Mouse (Mus musculus) stomach, postnatal 0 days (tissue): Measurements from ENCODE around the gene Rabep1. TPM values are rescaled to one million over a fixed set of nuclear protein-coding genes. Genes with fewer than 3 reads are reported as not detected.
A peak's percentile ranks its signal among the peaks of the same experiment; 100 is the strongest.
"Not testable (repeated sequence)": the region's sequence is repeated elsewhere in the genome, so short reads cannot be mapped to it uniquely, and the experiment has no call there.

Experiments used
- ATAC-seq: fragments of 200-750 bp; cut with Nextera tagmentation; 2 replicates; pipeline ENCODE4 v1.8.0; 2017; ENCODE audit not compliant: low FRiP score, low TSS enrichment
- DNase-seq: peaks from one replicate; pipeline ENCODE4 v3.0.0-alpha.2; 2016; ENCODE audit warnings: low spot score
- H3K27ac ChIP-seq: fragments of 300-500 bp; sonication (generic); replicated peaks from 2 replicates; pipeline ENCODE4 v1.5.1; 2014; ENCODE audit warnings: mild to moderate bottlenecking, control low read depth
- H3K27me3 ChIP-seq: fragments of 300-500 bp; sonication (generic); 2 replicates; pipeline ENCODE4 v1.6.1; 2014; ENCODE audit warnings: low read length; ENCODE audit not compliant: control insufficient read depth, insufficient read depth
- H3K36me3 ChIP-seq: fragments of 300-500 bp; sonication (generic); 2 replicates; pipeline ENCODE4 v1.6.1; 2014; ENCODE audit warnings: low read length, mixed read lengths; ENCODE audit not compliant: control insufficient read depth, insufficient read depth
- H3K4me1 ChIP-seq: fragments of 300-500 bp; sonication (generic); replicated peaks from 2 replicates; pipeline ENCODE4 v1.6.1; 2014; ENCODE audit warnings: antibody characterized with exemption; ENCODE audit not compliant: control insufficient read depth, insufficient read depth
- H3K4me2 ChIP-seq: fragments of 300-500 bp; sonication (generic); replicated peaks from 2 replicates; pipeline ENCODE4 v1.6.1; 2014; ENCODE audit warnings: low read depth, mild to moderate bottlenecking, control low read depth, moderate library complexity
- H3K4me3 ChIP-seq: fragments of 300-500 bp; sonication (generic); 2 replicates; pipeline ENCODE4 v1.5.1; 2014; ENCODE audit warnings: low read depth, low read length, control low read depth
- H3K9ac ChIP-seq: fragments of 300-500 bp; sonication (generic); 2 replicates; pipeline ENCODE4 v1.6.1; 2014; ENCODE audit warnings: mild to moderate bottlenecking, low read length, control low read depth, mixed read lengths
- H3K9me3 ChIP-seq: fragments of 300-500 bp; sonication (generic); 2 replicates; pipeline ENCODE4 v1.6.1; 2016; ENCODE audit warnings: low read length; ENCODE audit not compliant: control insufficient read depth
- CTCF ChIP-seq: IDR thresholded peaks from 2 replicates; pipeline ENCODE4 v1.5.1; 2016; ENCODE audit warnings: antibody characterized with exemption, low read depth, mild to moderate bottlenecking, moderate library complexity
- EP300 ChIP-seq: optimal IDR thresholded peaks from 2 replicates; pipeline ENCODE3; 2016; ENCODE audit warnings: antibody characterized with exemption
- WGBS: fragments of 180-500 bp; shearing (Covaris S2); extraction: QIAGEN DNeasy Blood & Tissue Kit; methylation state at CpG from one replicate; pipeline ENCODE4 v1.1.7; 2014; 5-methylcytosine and 5-hydroxymethylcytosine counted together
- polyA plus RNA-seq: library from polyadenylated mRNA; unstranded; fragments of >200 nt; fragmentation: Nextera tagmentation; extraction: Ambion mirVana; gene quantifications from 2 replicates; pipeline ENCODE4 v1.2.1, GENCODE M21; 2015

Gene Rabep1
- polyA plus RNA-seq, 1 experiment from 2014 or later, result 17.5 TPM

DNA sequence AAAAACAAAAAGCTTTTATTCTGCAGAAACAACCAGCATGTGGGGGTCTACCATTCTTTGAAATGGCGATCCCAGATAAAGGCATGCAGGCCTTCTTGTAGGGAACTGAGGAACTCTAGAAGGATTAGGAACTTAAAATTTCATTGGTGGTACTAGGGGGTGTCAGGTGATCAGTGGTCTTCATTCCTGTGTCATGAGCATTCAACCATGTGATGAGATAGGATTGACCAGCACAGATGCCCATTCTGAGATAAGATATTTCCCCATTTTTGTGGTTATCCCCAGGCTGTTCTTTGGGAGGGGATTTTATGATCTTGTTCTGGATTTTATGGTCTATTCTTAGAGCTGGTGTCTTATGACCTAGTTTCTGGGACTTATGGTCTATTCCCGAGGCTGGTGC, 46.1 kb downstream of the Rabep1 start:
- Histone ChIP-seq H3K4me1 (no peaks in the 10 kb centered on the region), H3K4me2 (no peak overlapping the region), H3K9me3 (no peaks in the 10 kb centered on the region), H3K9ac (no peak overlapping the region), H3K27ac (no peak overlapping the region), H3K27me3 (no peaks in the 10 kb centered on the region), H3K36me3 (peaks cover 13% of the 10 kb centered on the region; the same call in 1 of the 2 replicates), H3K4me3 (no peak overlapping the region)
- ATAC-seq (no peak), DNase-seq (no peak)
- 91% methylated on average over 2 of the region's 2 CpGs for WGBS
- TF ChIP-seq EP300 (no peak), CTCF (no peak)

- Histone ChIP-seq H3K27ac (no peak overlapping the region), H3K36me3 (peaks cover 13% of the 10 kb centered on the region; the same call in 1 of the 2 replicates), H3K27me3 (no peaks in the 10 kb centered on the region), H3K4me1 (no peaks in the 10 kb centered on the region), H3K4me2 (no peak overlapping the region), H3K9me3 (no peaks in the 10 kb centered on the region), H3K4me3 (no peak overlapping the region), H3K9ac (no peak overlapping the region)
- ATAC-seq (no peak), DNase-seq (no peak)
- TF ChIP-seq CTCF (no peak), EP300 (no peak)
These were observed 47.0 kb downstream of the Rabep1 start for GRCm38 (mm10) chr11:70891616-70892015.

DNA sequence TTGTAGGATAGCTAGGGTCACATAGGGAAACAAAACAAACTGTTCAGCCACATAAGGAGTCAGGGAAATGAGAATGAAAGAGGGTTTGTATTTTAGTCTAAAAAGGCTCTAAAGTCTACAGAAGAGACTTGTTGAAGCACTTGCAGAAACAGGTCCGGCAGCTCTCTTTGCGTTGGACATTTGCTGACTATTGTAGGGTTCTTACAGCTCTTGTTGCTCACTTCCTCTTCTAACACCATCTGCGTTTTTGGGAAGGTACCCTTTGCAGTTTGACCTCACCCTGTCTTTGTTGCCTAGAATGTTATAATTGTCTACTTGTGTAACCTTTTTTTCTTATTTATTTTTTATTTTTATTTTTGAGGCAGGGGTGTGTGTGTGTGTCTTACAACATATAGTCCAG, 53.1 kb downstream of the Rabep1 start:
- DNase-seq (no peak), ATAC-seq (no peak)
- Histone ChIP-seq H3K27ac (no peak overlapping the region), H3K36me3 (peaks cover 13% of the 10 kb centered on the region; the same call in 1 of the 2 replicates), H3K4me2 (no peak overlapping the region), H3K9ac (no peak overlapping the region), H3K4me1 (no peaks in the 10 kb centered on the region), H3K4me3 (no peak overlapping the region), H3K9me3 (no peaks in the 10 kb centered on the region), H3K27me3 (no peaks in the 10 kb centered on the region)
- TF ChIP-seq CTCF (no peak), EP300 (no peak)
- 76% methylated on average over 3 of the region's 3 CpGs for whole genome bisulfite sequencing

- not testable (repeated sequence) for ATAC-seq, H3K4me1 ChIP-seq, DNase-seq
These were observed 53.6 kb downstream of the Rabep1 start for GRCm38 (mm10) chr11:70898182-70898581.

GRCm38 (mm10) chr11:70906681-70907080, 62.1 kb downstream of the Rabep1 start:
- Histone ChIP-seq H3K9me3 (no peaks in the 10 kb centered on the region), H3K4me2 (no peak overlapping the region), H3K27me3 (no peaks in the 10 kb centered on the region), H3K4me3 (no peak overlapping the region), H3K36me3 (peaks cover 9% of the 10 kb centered on the region), H3K27ac (no peak overlapping the region), H3K9ac (no peak overlapping the region), H3K4me1 (no peaks in the 10 kb centered on the region)
- peak; percentile 15 for DNase-seq
- WGBS, result 72% methylated on average over 3 of the region's 3 CpGs
- no peak for TF ChIP-seq EP300
- TF ChIP-seq CTCF, result no peak
- ATAC-seq, result no peak

More at GRCm38 (mm10) chr11:70898182-70898581, 53.6 kb downstream of the Rabep1 start:
- not testable (repeated sequence) for H3K4me2 ChIP-seq, H3K9me3 ChIP-seq, H3K27ac ChIP-seq, H3K9ac ChIP-seq, H3K4me3 ChIP-seq, H3K27me3 ChIP-seq
- 85% methylated on average over 5 of the region's 5 CpGs for whole genome bisulfite sequencing
- peaks cover 13% of the 10 kb centered on the region; the same call in 1 of the 2 replicates for H3K36me3 ChIP-seq

GRCm38 (mm10) chr11:70911323-70911722, 66.7 kb downstream of the Rabep1 start:
- no peak for TF ChIP-seq CTCF
- TF ChIP-seq EP300, result no peak
- Histone ChIP-seq H3K4me2 (no peak overlapping the region), H3K9ac (no peak overlapping the region), H3K4me3 (no peak overlapping the region), H3K27ac (no peak overlapping the region), H3K9me3 (no peaks in the 10 kb centered on the region), H3K4me1 (no peaks in the 10 kb centered on the region), H3K36me3 (peaks cover 10% of the 10 kb centered on the region), H3K27me3 (no peaks in the 10 kb centered on the region)
- no peak for ATAC-seq
- no peak for DNase-seq
- WGBS, result 94% methylated on average over 3 of the region's 3 CpGs
